Mouse (Mus musculus) heart, adult 9 months (tissue): Measurements from ENCODE around the gene Slc26a8.
A peak's percentile ranks its signal among the peaks of the same experiment; 100 is the strongest.

Experiments
- DNase-seq, 2 experiments: peaks; one replicate each; pipeline ENCODE4 v3.0.0; 2022; ENCODE audit warnings: low spot score in 2 of 2

Gene Slc26a8

GRCm38 (mm10) chr17:28591476-28591875 lies 98.6 kb downstream of the Slc26a8 start:
- DNase-seq: peak; percentile 49 to 75

GRCm38 (mm10) chr17:28590596-28590995 lies 99.4 kb downstream of the Slc26a8 start:
- no peak for DNase-seq

- DNase-seq: no peak
Measured at GRCm38 (mm10) chr17:28588591-28588990, 101.4 kb downstream of the Slc26a8 start.
